Mouse (Mus musculus) frontal cortex, postnatal 14 days (tissue): ENCODE data around the gene Cops7b.
"Not testable (repeated sequence)": the region's sequence is repeated elsewhere in the genome, so short reads cannot be mapped to it uniquely, and the experiment has no call there.

Experiments
- DNase-seq, 2 experiments: peaks; one replicate each; pipeline ENCODE4 v3.0.0; 2022; ENCODE audit warnings: low spot score in 2 of 2

Gene Cops7b

DNA sequence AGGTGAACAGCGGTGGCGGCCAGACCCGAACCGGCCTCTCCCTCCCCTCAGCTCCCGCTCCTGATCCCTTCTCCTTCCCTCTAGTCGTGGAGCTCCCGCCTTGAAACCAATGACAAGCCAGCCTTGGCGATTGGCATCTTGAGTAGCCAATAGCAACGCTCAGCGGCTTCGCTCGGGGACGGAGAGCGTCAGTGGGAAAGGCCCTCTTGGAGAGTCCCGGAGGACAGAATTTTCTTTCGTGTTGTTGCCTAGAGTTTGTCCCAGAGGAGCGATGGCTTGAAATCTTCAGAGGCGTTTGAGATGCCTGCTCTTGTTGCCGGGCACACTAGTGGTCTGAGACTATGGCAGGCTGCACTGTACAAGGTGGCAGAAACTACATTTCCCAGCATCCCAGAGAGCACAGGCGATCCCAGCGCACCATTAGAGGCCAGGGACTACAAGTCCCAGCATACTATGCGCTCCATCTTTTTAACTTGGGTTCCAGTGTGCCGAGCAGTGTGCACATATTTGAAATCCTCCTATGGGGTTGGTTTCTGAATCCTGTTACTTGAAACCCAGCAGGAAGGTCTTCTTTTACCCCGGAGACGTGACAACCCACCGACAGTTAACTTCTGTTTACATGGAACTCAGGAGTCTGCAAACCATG, at the start of gene Cops7b, which contains the start of gene Pde6d:
Cops7b (plus strand) TSS at position 454 of the 646 bp plus-strand sequence.
Pde6d (minus strand) TSS at position 179 of the 646 bp plus-strand sequence.
- peak; percentile 94 to 97 for DNase-seq

DNA sequence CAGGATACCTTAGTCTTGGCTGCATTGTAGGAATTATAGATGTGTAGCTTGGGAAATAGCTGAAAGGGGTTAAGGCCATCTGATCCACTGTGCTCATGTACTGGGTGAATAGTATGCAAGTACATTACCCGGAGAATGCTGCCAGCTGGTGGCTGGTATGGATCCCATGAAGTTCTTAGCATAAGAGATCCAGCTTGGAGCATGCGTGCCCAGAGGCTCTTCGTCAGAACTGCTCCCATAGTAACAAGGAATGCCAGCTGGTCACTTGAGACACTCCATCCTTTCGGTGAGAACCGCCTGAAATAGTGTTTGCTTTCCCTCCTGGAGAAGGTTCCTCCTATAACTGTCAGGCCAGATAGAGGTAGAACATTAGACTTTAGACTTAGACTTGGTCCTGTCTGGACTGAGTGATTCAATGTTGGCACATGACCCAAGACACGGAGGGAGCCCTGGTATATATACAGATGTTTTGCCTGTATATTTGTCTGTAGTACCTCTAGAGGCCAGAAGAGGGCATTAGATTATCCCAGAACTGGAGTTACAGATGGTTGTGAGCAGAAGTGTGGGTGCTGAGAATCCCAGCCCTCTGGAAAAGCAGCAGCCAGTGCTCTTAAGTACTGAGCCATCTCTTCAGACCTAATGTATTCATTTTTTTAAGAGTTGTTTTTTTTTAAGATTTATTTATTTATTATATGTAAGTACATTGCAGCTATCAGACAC, 49.1 kb upstream of the Cops7b start:
- DNase-seq: peak; percentile 47 to 72

DNA sequence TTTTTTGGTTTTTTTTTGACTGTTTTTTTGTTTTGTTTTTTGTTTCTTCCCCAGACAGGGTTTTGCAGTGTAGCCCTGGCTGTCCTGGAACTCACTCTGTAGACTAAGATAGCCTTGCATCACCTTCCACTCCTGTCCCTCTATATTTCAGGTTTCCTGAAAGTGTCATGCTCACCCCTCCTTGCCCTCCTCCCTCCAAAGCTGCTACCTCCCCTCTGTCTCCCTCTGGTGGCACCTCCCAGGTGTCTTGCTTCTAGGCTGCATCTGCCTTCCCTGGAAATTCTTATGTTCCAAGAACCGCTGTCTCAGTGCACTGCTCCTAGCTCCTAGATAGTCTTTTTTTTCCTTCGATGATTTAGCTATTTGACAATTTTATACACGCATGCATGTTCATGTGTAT, 44.3 kb upstream of the Cops7b start:
- no peak for DNase-seq

DNA sequence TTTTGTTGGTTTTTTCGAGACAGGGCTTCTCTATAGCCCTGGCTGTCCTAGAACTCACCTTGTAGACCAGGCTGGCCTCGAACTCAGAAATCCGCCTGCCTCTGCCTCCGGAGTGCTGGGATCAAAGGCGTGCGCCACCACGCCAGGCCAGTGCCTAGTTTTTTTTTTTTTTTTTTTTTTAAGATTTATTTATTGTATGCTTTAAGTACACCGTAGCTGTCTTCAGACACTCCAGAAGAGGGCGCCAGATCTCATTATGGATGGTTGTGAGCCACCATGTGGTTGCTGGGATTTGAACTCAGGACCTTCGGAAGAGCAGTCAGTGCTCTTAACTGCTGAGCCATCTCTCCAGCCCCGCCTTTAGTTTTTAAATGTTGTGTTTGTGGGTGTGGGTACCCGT, 43.1 kb upstream of the Cops7b start:
- DNase-seq: not testable (repeated sequence)

DNA sequence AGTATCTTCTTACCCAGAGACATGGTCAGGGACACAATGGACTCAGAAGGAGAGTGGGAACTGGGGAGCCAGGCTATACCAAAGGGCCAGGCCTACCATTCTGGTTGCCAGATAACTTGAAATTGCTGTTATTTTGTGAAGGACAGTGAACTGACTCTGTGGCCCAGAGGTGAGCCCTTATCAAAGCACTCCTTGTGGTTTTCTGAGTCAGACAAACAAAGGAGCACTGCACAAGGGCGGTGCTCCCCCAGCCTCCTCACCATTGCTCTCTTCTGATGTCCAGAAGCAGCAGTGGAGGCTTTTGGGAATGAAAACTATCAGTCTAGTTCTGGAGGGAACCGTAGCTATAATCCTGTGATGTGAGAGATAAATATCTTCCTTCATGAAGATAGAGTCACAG, 40.1 kb upstream of the Cops7b start:
- no peak for DNase-seq

DNA sequence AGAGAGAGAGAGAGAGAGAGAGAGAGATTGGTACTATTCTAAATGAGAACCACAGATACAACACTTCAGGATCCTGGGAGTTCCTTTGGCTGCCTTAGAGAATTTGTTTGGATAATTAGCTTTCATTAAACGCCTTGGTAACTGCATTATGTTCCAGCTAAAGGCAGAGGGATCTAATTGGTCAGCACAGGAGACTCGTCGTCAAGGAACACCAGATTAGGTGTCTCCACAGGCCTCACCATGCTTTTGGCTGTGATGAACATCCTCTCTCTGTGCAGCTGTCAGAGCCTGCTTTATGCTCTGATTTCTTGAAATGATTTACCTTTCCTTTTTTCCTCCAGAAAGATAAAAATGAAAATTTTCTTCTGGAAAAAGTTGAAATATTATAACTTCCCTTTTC, 35.9 kb upstream of the Cops7b start:
- DNase-seq: no peak

DNA sequence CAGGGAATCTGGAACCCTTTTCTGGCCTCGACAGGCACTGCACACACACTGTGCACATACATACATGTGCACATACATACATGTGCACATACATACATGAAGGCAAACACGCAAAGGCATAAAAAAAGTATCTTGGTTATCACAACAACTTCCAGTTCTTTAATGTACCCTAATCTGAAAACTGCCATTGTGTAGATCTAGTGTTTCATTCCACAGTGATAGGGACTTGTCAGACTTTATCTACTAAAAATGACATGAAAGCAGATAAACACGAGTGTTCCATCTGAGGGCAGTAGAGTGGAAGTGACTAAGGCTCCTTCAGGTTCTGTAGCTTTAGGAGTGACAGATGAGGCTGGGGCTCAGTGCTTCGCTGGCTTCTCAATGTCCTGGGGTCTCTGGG, 31.4 kb upstream of the Cops7b start:
- DNase-seq: no peak

DNA sequence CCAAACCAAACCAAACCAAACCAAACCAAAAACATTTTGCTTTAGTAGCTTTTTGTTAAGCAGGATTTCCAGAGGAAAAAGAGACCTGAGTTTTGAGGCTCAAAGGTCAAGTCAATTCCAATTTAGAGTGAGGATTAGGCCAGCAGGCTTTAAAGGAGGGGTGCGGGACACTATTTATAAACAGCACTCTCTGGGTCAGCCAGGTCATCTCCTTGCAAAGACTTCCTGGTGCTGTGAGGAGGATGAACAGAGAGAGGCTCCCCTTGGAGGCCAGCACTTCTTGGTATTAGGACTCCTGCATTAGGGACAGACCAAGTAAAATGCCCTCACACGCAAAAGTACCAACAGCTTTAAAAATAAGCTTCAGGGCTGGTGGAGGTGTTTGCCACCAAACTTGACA, 30.8 kb upstream of the Cops7b start:
- DNase-seq: no peak

DNA sequence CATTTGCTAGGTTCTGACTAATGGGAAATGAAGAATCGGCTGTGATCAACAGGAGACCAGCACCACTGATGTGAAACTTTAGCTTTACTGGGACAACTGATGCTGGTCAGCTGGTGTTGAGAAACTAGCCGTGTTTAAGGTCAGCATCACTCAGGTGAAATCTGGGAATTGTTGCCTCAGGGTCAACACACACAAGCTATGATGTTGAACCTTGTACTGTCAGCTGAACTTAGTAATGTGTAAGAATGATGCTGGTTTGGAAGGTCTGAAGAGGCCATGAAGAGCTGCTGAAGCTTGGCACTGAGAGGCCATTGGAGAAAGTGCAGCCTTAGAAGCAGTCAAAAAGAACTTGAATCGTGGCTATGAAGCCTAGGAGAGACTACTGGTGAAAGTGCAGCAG, 27.0 kb upstream of the Cops7b start:
- DNase-seq: no peak

DNA sequence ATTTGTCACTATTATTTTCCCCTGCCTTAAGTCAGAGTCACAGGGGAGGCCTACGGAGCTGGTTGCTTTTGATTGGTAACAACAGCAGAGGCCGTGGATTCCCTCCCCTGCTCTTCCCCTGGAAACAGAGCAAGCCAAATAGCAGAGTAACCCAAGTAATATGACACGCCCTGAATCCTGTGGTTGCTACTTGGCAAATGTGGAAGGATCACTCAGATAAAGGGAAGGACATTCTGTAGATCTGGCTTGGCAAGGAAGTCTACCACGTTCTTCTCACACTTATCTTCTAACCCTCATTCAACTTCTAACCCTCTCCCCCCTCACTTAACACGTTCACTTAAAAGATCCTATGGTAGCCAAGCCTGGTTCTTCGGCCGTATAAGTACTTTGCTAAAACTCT, 24.8 kb upstream of the Cops7b start:
- no peak for DNase-seq

DNA sequence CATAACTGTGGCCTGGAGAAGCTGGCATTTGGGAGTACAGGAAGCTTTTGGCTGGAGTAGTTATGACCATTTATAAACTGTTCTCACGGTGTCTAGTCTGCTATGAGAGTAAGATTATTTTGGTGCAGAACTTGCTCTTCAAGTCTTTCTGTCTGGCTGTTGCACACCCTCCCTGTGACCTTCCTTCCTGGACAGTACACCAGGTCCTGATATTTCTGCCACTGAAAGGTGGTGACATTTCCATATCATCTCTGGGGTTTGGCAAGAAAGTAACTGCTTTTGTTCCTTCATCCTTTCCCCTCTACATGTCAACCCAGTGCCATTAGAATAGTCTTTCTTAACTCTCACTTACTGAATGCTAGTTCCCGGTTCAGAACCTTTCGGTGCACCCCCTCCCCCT, 23.5 kb upstream of the Cops7b start:
- DNase-seq: no peak

DNA sequence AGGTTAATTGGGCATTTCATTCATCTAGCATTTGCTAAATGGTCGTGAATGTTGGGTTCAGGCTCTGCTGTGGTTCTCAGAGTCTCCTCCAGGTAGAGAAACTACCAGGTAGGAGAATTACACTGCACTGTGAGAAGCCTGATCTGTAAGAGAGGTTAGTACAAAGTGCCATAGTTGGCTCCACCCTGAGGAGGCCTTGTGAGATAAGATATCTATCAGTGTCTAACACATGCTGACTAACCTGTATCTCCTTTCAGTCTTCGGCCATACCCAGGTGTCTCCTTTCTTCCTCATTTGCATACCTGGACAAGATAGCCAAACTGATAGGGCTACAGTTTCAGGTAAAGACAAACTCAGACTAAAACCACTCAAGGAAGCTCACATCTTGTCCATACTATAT, 20.0 kb upstream of the Cops7b start:
- no peak for DNase-seq

DNA sequence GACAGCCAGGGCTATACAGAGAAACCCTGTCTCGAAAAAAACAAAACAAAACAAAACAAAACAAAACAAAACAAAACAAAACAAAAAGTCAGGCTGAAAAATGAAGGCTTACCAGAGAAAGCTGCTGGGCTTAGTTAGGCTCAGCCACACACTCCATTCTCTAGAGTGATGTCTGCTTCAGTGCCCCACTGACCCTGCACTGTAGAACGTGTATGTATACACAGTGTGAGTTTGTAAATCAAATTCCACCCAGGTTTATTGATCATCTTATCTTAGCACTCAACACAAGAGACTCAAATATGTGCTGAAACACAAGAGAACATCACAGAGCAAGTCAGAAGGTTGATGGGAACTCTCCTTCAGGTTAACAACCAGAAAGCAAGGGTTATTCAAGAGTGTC, 14.3 kb upstream of the Cops7b start:
- DNase-seq: no peak

DNA sequence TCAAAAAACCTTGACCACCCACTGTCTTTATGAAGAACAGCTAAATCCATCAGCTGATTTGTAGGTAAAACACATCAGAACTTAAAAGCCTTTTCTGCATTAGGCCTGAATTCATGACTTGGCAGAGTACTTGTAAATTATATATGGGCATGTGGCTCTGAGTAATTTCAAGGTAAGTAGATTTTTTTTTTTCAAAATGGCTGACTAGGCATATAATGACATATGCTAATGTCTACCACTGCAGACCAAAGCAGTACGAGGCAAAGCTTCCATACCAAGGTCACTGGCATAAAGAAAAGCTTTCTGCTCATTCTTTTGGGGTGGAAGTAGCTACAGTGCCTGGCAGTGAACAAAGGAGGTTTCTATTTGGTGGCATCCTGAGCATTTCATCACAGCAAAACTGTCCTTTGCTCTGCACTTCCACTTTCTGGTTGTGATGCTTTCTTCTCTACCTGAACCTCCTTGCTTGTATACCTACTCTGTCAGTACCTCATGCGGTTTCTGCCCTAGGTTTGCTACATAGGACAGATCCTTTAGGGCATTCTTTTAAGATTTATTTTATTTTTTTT, 13.3 kb upstream of the Cops7b start:
- DNase-seq: no peak

DNA sequence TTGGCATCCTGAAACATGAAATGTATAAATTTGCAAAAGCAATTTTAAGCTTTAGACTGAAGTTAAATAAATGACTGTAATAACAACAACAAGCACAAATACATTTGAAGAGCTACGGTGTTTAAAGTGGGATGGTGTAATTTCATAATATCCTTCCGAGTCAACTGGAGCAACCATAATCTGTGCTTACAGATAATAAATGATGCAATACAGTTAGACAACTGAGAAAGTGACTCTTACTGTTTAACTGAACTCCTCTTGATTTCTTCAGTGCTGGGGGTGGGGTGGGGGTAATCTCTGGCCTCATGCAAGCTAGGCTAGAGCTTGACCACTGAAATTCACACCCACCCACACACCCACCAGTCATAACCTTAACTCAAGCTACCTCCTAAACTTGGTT, 11.3 kb upstream of the Cops7b start:
- no peak for DNase-seq

DNA sequence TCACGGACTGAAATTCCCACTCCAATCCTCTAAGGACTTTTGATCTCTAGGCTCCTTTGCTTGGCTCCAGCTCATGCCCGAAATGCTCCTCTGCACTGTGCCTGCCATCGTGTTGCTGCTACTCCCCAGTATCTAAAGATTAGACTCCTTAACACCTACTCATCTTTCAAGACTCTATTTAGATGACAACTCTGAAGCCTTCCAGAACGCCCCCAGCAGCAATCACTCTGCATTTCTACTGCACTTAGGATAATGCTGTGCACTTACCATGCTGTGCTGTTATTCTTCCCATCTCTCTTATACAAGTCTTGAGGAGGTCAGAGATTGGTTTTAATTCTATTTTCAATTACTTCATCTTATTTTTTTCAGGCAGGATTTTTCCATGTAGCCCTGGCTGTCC, 10.8 kb upstream of the Cops7b start:
- no peak for DNase-seq

DNA sequence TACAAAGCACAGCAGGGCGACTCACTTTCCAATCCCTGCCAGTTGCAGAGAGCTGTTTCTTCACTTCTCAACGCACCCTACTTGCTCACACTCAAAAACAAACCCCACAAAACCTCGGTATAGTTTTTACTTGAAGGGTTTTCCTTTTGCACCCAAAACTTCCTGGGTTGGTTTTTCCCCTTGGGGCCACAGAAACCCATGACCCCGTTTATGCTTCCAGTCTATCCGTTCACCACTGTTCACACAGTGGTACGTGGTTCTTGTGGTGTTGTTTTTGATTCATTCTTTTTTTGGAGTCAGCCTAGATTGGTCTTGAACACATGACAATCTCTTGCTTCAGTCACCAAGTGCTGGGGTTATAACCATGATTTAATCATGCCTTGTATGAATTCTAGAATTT, 2.3 kb upstream of the Cops7b start:
- no peak for DNase-seq

DNA sequence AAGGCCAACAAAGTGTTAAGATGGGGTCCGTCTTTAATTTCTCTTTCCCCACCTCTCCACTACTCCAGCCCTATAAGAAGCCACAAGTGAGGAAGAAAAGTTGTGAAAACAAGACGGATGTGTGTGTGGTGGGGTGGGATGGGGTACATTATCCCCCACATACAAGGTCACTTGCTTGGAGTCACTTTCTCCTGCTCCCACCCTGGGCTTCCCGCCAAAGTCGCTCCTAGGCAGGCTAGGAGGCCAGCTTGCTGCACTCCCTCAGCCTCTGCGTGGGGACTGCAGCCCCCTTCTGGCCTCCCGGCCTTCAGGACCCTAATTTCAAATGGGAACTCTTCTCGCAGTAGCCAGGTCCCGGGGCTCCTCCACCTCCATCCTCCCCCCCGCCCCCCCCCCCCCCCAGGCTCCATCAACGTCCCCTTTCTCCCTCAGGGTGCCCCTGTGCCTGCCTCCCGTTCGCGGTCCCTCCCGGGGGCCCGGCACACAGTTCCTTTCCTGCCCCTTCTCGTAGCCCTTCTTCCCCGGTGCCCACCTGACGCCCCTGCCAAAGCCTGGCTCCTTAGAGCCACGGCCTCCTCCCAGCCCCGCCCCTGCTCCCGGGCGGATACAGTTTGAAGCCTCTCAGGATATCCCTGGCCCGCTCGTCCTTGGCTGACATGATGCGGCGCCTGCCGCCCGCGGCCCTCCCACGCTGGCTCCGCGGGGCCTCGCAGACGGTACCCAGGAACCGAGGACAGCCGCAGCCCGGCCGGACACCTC, 833 bp upstream of the Cops7b start:
- peak in 1 of 2 experiments; percentile 20 for DNase-seq

DNA sequence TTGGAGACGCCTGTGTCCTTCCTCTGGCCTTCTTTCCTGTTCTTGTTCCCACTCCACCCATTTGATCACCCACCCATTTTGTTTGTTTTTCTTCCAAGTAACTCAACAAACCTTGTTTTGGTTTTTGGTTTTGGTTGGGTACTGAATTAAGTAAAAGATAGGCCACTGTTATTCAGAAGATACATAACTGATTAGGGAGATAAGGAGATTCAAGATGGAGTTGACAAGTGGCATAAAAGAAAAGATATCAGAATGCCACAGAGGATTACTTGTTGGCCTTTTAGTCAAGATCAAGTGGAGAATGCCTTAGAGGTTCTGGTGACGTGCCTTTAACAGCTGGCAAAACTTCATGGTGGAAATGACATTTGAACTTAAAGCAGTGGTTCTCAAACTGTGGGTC, 1.0 kb downstream of the Cops7b start:
- DNase-seq: no peak

DNA sequence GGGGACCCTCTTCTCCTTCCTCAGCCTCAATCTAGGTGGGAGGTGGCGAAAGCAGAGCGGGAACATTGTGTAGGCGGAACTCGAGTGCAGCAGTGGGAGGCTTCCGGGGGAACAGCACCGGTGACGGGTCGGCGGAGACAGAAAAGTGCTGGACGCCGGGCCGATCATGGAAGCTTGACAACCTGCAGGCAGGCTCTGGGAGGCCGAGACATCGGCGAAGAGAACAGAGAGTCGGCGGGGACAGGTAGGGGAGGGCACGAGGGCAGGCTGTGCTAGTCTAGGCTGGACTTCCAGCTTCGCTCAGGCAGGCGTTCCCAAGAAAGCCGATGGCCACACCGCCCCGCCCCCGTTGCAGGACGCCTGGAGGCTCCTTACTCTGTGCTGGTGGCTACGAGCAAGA, 4.3 kb downstream of the Cops7b start:
- DNase-seq: peak; percentile 62 to 74

DNA sequence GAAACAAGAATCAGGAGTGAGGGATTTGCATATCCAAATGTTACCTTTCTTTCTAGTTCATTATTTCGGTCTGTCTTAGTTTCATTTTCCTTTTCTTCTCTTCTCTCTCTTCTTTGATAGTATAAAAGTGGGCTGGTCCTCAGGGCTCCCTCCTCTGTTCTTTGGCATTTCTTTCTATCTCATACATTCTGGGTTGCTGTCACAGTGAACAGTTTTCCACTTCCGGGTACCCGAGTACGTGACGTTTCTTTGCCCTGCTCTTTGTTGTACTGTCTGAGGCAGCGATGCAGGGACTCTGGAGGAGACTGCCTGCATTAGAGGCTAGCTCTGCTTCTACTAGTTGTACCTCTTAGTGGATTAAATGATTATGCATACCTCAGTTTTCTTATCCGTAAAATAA, 11.8 kb downstream of the Cops7b start:
- no peak for DNase-seq

DNA sequence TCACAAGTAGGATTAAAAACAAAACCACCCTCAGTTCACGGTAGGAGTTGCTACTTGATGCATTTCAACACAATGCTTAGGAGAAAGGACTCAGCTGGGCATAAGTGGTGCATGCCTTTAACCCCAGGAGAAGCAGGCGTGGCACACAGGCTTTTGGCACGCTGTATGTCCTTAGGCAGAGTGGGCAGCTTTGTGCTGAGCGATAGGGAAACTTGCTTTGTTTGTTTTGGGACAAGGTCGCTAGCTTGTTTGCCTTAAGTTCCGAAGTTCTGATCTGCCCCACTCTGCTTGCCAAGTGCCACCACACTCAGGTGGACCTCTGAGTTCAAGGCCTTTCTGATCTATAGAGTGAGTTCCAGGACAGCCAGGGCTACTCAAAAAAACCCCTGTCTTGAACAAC, 12.6 kb downstream of the Cops7b start:
- no peak for DNase-seq

DNA sequence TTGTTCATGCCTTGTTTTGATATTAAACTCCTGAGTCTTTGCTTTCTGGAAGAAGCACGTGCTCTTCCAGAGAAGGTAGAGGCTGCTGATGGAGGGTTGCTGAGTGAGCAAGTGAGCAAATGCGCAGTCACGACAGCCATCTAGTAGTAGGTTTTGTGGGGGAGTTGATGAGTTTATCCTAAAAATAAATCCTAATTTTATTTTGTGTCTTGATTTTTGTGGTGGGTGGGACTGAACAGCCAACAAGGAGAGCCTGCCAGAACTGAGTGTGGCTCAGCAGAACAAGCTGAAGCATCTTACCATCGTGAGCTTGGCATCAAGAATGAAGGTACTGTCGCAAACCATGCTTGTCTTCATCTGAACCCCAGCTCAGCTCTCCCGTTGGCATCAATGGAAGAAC, 13.8 kb downstream of the Cops7b start:
- no peak for DNase-seq
